Mouse (Mus musculus) embryonic facial prominence, embryonic 15.5 days (tissue): ENCODE data around the gene Il4i1. TPM values are rescaled to one million over a fixed set of nuclear protein-coding genes. Genes with fewer than 3 reads are reported as not detected.

Experiments
- ATAC-seq: fragments of 200-750 bp; cut with Nextera tagmentation; 2 replicates; pipeline ENCODE4 v1.8.0; 2017; ENCODE audit warnings: low read depth, moderate TSS enrichment; ENCODE audit not compliant: insufficient number of reproducible peaks, low FRiP score, low TSS enrichment
- H3K27ac ChIP-seq: fragments of 300-500 bp; sonication (generic); replicated peaks from 2 replicates; pipeline ENCODE4 v1.5.1; 2015; ENCODE audit warnings: mild to moderate bottlenecking, inconsistent platforms
- H3K27me3 ChIP-seq: fragments of 300-500 bp; sonication (generic); 2 replicates; pipeline ENCODE4 v1.6.1; 2015; ENCODE audit warnings: inconsistent platforms
- H3K36me3 ChIP-seq: fragments of 300-500 bp; sonication (generic); 2 replicates; pipeline ENCODE4 v1.6.1; 2015; ENCODE audit warnings: mild to moderate bottlenecking, inconsistent platforms
- H3K4me1 ChIP-seq: fragments of 300-500 bp; sonication (generic); 2 replicates; pipeline ENCODE4 v1.6.1; 2015; ENCODE audit warnings: inconsistent platforms
- H3K4me2 ChIP-seq: fragments of 300-500 bp; sonication (generic); replicated peaks from 2 replicates; pipeline ENCODE4 v1.6.1; 2015; ENCODE audit warnings: mild to moderate bottlenecking, inconsistent platforms
- H3K4me3 ChIP-seq: fragments of 300-500 bp; sonication (generic); replicated peaks from 2 replicates; pipeline ENCODE4 v1.5.1; 2015; ENCODE audit warnings: mild to moderate bottlenecking, inconsistent platforms
- H3K9ac ChIP-seq: fragments of 300-500 bp; sonication (generic); 2 replicates; pipeline ENCODE4 v1.6.1; 2015; ENCODE audit warnings: inconsistent platforms
- H3K9me3 ChIP-seq: fragments of 300-500 bp; sonication (generic); replicated peaks from 2 replicates; pipeline ENCODE4 v1.6.1; 2016; ENCODE audit warnings: inconsistent platforms
- WGBS: fragments of 180-500 bp; shearing (Covaris S2); methylation state at CpG from one replicate; pipeline ENCODE4 v1.1.7; 2015; 5-methylcytosine and 5-hydroxymethylcytosine counted together
- polyA plus RNA-seq: library from polyadenylated mRNA; unstranded; fragments of >200 nt; fragmentation: Nextera tagmentation; extraction: Ambion mirVana; gene quantifications from 2 replicates; pipeline ENCODE4 v1.2.1, GENCODE M21; 2015

Gene Il4i1
- polyA plus RNA-seq, 1 experiment from 2014 or later: 1.6 TPM

GRCm38 (mm10) chr7:44850146-44850545 lies 34.0 kb downstream of the Il4i1 start:
- under 1% methylated on average over 33 of the region's 33 CpGs for WGBS
- Histone ChIP-seq H3K9me3 (no peaks in the 10 kb centered on the region), H3K4me1 (peaks cover 51% of the 10 kb centered on the region), H3K9ac (peak overlapping the region; percentile 80), H3K4me2 (peak overlapping the region; percentile 85), H3K27ac (peak overlapping the region; percentile 100), H3K36me3 (peaks cover 25% of the 10 kb centered on the region), H3K27me3 (no peaks in the 10 kb centered on the region), H3K4me3 (peak overlapping the region; percentile 81)
- ATAC-seq: peak; percentile 22

GRCm38 (mm10) chr7:44850789-44851624 lies 34.8 kb downstream of the Il4i1 start:
- Histone ChIP-seq H3K27me3 (no peaks in the 10 kb centered on the region), H3K4me1 (peaks cover 60% of the 10 kb centered on the region), H3K27ac (peak overlapping the region; percentile 100; the same call in 1 of the 2 replicates), H3K4me2 (peak overlapping the region; percentile 85), H3K9me3 (no peaks in the 10 kb centered on the region), H3K36me3 (peaks cover 17% of the 10 kb centered on the region), H3K4me3 (peak overlapping the region; percentile 81), H3K9ac (peak overlapping the region; percentile 80)
- ATAC-seq: no peak
- 77% methylated on average over 8 of the region's 8 CpGs for WGBS

GRCm38 (mm10) chr7:44851625-44852234 lies 35.5 kb downstream of the Il4i1 start:
- H3K4me3 ChIP-seq: peak overlapping the region; percentile 81; the same call in 1 of the 2 replicates
- no peaks in the 10 kb centered on the region for H3K27me3 ChIP-seq
- H3K9ac ChIP-seq: no peak overlapping the region
- H3K27ac ChIP-seq: no peak overlapping the region
- H3K36me3 ChIP-seq: peaks cover 10% of the 10 kb centered on the region
- H3K9me3 ChIP-seq: no peaks in the 10 kb centered on the region
- 89% methylated on average over 12 of the region's 12 CpGs for WGBS
- peak overlapping the region; percentile 85; the same call in 1 of the 2 replicates for H3K4me2 ChIP-seq
- no peak for ATAC-seq
- H3K4me1 ChIP-seq: peaks cover 67% of the 10 kb centered on the region

- peaks cover 6% of the 10 kb centered on the region; the same call in 1 of the 2 replicates for H3K36me3 ChIP-seq
- no peak overlapping the region for H3K27ac ChIP-seq
- 88% methylated on average over 36 of the region's 36 CpGs for WGBS
- H3K27me3 ChIP-seq: no peaks in the 10 kb centered on the region
- no peak overlapping the region for H3K4me3 ChIP-seq
- ATAC-seq: no peak
- no peak overlapping the region for H3K9ac ChIP-seq
- H3K4me2 ChIP-seq: no peak overlapping the region
- no peaks in the 10 kb centered on the region for H3K9me3 ChIP-seq
- H3K4me1 ChIP-seq: peaks cover 69% of the 10 kb centered on the region
Observed at GRCm38 (mm10) chr7:44852259-44853027, 36.3 kb downstream of the Il4i1 start.

- WGBS: 89% methylated on average over 2 of the region's 2 CpGs
- H3K4me2 ChIP-seq: no peak overlapping the region
Observed at GRCm38 (mm10) chr7:44853065-44853464, 36.9 kb downstream of the Il4i1 start.

GRCm38 (mm10) chr7:44853596-44854355 lies 37.6 kb downstream of the Il4i1 start:
- Histone ChIP-seq H3K27ac (peak overlapping the region; percentile 95), H3K36me3 (peaks cover 6% of the 10 kb centered on the region; the same call in 1 of the 2 replicates), H3K9me3 (no peaks in the 10 kb centered on the region), H3K4me2 (peak overlapping the region; percentile 91), H3K9ac (peak overlapping the region; percentile 50), H3K4me1 (peaks cover 75% of the 10 kb centered on the region), H3K27me3 (no peaks in the 10 kb centered on the region), H3K4me3 (peak overlapping the region; percentile 49)
- 28% methylated on average over 26 of the region's 26 CpGs for WGBS
- no peak for ATAC-seq

More at GRCm38 (mm10) chr7:44853065-44853464, 36.9 kb downstream of the Il4i1 start:
- Histone ChIP-seq H3K27ac (no peak overlapping the region), H3K4me3 (no peak overlapping the region), H3K4me1 (peaks cover 69% of the 10 kb centered on the region), H3K27me3 (no peaks in the 10 kb centered on the region), H3K36me3 (peaks cover 6% of the 10 kb centered on the region; the same call in 1 of the 2 replicates), H3K9me3 (no peaks in the 10 kb centered on the region), H3K9ac (no peak overlapping the region)
- ATAC-seq: no peak

GRCm38 (mm10) chr7:44854356-44855031 lies 38.3 kb downstream of the Il4i1 start:
- WGBS: 3% methylated on average over 45 of the region's 45 CpGs
- Histone ChIP-seq H3K27me3 (no peaks in the 10 kb centered on the region), H3K4me3 (peak overlapping the region; percentile 49), H3K4me2 (peak overlapping the region; percentile 91), H3K9ac (peak overlapping the region; percentile 50), H3K9me3 (no peaks in the 10 kb centered on the region), H3K27ac (peak overlapping the region; percentile 95), H3K36me3 (peaks cover 8% of the 10 kb centered on the region), H3K4me1 (peaks cover 75% of the 10 kb centered on the region)
- peak; percentile 45 for ATAC-seq

GRCm38 (mm10) chr7:44855036-44855435 lies 38.8 kb downstream of the Il4i1 start:
- no peak for ATAC-seq
- peaks cover 78% of the 10 kb centered on the region for H3K4me1 ChIP-seq

GRCm38 (mm10) chr7:44856265-44856916 lies 40.2 kb downstream of the Il4i1 start:
- Histone ChIP-seq H3K4me3 (peak overlapping the region; percentile 72), H3K36me3 (peaks cover 14% of the 10 kb centered on the region), H3K4me1 (peaks cover 78% of the 10 kb centered on the region), H3K27ac (peak overlapping the region; percentile 92), H3K27me3 (no peaks in the 10 kb centered on the region), H3K4me2 (peak overlapping the region; percentile 93), H3K9me3 (no peaks in the 10 kb centered on the region), H3K9ac (no peak overlapping the region)
- no peak for ATAC-seq
- WGBS: 60% methylated on average over 9 of the region's 9 CpGs

More at GRCm38 (mm10) chr7:44855036-44855435, 38.8 kb downstream of the Il4i1 start:
- Histone ChIP-seq H3K27ac (peak overlapping the region; percentile 95), H3K27me3 (no peaks in the 10 kb centered on the region), H3K4me2 (peak overlapping the region; percentile 91), H3K36me3 (peaks cover 13% of the 10 kb centered on the region), H3K9ac (peak overlapping the region; percentile 50; the same call in 1 of the 2 replicates), H3K9me3 (no peaks in the 10 kb centered on the region), H3K4me3 (peak overlapping the region; percentile 49)
- whole genome bisulfite sequencing: 37% methylated on average over 10 of the region's 10 CpGs
